Mouse (Mus musculus) embryonic fibroblast, embryonic 13.5 days (primary cell): ENCODE data around the gene Fuk.

Source experiments
- CTCF ChIP-seq: IDR thresholded peaks from 2 replicates; pipeline ENCODE4 v1.5.1; 2011; ENCODE audit warnings: mild to moderate bottlenecking, control low read depth, low read length, moderate library complexity, borderline replicate concordance; ENCODE audit not compliant: insufficient read depth
- POLR2A ChIP-seq: IDR thresholded peaks from 2 replicates; pipeline ENCODE4 v1.6.1; 2011; ENCODE audit warnings: low read depth, mild to moderate bottlenecking, control low read depth, low read length, moderate library complexity

DNA sequence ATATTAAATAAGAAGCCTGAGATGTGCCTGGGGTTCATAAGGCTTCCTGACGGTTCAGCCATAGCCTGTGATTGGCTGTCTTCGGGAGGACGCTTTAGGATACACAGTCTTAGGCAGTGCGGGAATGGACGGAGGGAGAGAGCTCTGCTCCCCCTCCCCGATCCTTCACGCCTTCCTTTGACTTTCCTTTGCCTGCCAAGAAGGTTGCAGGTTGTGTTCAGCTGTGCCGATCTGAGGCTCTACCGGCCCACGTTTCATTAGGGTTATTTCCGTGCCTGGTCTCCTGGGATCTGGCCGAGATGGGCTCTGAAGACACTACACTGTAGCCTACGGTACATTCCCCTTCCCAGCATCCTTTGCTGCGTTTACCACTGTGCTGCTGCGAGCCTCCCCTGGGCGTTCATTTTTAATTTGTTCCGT is 47.8 kb upstream of the Fuk start:
- TF ChIP-seq CTCF (no peak), POLR2A (no peak)
